8 mouse cellular contexts compared by ENCODE assay signal in the genomic region with DNA sequence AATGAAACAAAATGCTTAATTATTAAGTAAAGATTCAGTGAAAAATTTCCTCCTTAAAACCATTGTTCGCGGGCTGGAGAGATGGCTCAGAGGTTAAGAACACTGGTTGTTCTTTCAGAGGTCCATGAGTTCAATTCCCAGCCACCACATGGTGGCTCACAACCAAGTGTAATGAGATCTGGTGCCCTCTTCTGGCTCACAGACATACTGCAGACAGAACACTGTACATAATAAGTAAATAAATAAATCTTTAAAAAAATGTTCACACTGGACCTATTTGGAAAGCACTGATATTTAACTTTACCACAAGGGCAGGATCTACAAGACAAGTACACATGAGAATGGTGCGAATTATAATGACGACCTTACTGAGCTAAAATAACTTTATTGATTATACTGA. TPM values are rescaled to one million over a fixed set of nuclear protein-coding genes. Genes with fewer than 3 reads are reported as not detected.
A peak's percentile ranks its signal among the peaks of the same experiment; 100 is the strongest.
DNase-seq lines count a peak whose midpoint lies in the region; ATAC-seq and TF ChIP-seq lines count a peak whose summit lies in the region.

No protein-coding gene starts in this region.

- H3K36me3 ChIP-seq in heart, embryonic 13.5 days, result 0 out of 2 replicates have a peak, but pooled peaks cover 3% of the 10 kb centered on the region
- no peaks in the 10 kb centered on the region for H3K36me3 ChIP-seq in limb, embryonic 11.5 days (ENCODE audit: control insufficient read depth, insufficient read depth, low read length)
- H3K36me3 ChIP-seq in midbrain, postnatal 0 days (ENCODE audit: insufficient read depth, low read length), result no peaks in the 10 kb centered on the region

- 38% methylated on average over 4 of the region's 4 CpGs for WGBS in heart, embryonic 13.5 days
- 44% methylated on average over 4 of the region's 4 CpGs for WGBS in limb, embryonic 11.5 days
- 42% methylated on average over 4 of the region's 4 CpGs for WGBS in midbrain, postnatal 0 days

- peak; percentile 81 for TF ChIP-seq CTCF in midbrain, postnatal 0 days (IDR thresholded peaks at IDR 0.05)

- no peak overlapping the region for H3K9ac ChIP-seq in heart, embryonic 13.5 days
- H3K9ac ChIP-seq in limb, embryonic 11.5 days (ENCODE audit: low read length), result no peak overlapping the region
- no peak overlapping the region for H3K9ac ChIP-seq in midbrain, postnatal 0 days (replicated peaks; ENCODE audit: low read length, poor library complexity, severe bottlenecking)

- H3K9me3 ChIP-seq in heart, embryonic 13.5 days, result no peaks in the 10 kb centered on the region
- no peaks in the 10 kb centered on the region for H3K9me3 ChIP-seq in limb, embryonic 11.5 days (ENCODE audit: control insufficient read depth, low read length)
- no peaks in the 10 kb centered on the region for H3K9me3 ChIP-seq in midbrain, postnatal 0 days (ENCODE audit: low read length)

- no peak overlapping the region for H3K27ac ChIP-seq in heart, embryonic 13.5 days (replicated peaks)
- H3K27ac ChIP-seq in limb, embryonic 11.5 days (replicated peaks; ENCODE audit: low read depth, low read length), result no peak overlapping the region
- H3K27ac ChIP-seq in midbrain, postnatal 0 days (ENCODE audit: low read depth, low read length), result no peak overlapping the region

- H3K4me3 ChIP-seq in heart, embryonic 13.5 days, result peak overlapping the region; percentile 100
- no peak overlapping the region for H3K4me3 ChIP-seq in limb, embryonic 11.5 days (ENCODE audit: low read depth, low read length)
- H3K4me3 ChIP-seq in midbrain, postnatal 0 days (ENCODE audit: low read depth, low read length), result peak overlapping the region; percentile 94

- peak; percentile 47 to 55 for DNase-seq in right cerebral cortex, postnatal 10 days (ENCODE audit: low spot score in 2 of 2)
- no peak for DNase-seq in right cerebral cortex, postnatal 36 days (ENCODE audit: low spot score in 2 of 2)
- DNase-seq in brain, adult 2 months (ENCODE audit: low read depth, low spot score), result peak; percentile 50
- peak; percentile 57 for DNase-seq in limb, embryonic 11.5 days (ENCODE audit: low spot score)
- DNase-seq in midbrain, postnatal 0 days (ENCODE audit: low spot score), result peak; percentile 32
- no peak for DNase-seq in layer of hippocampus, adult 9-10 months (ENCODE audit: low spot score)
- no peak for DNase-seq in adrenal gland, adult 18-20 months (ENCODE audit: low spot score in 2 of 2)

- ATAC-seq in heart, embryonic 13.5 days (ENCODE audit: extremely low read depth, insufficient number of reproducible peaks, low FRiP score, low TSS enrichment), result no peak
- ATAC-seq in limb, embryonic 11.5 days (ENCODE audit: insufficient number of reproducible peaks, low FRiP score, low TSS enrichment, low read depth), result no peak
- ATAC-seq in midbrain, postnatal 0 days (ENCODE audit: low FRiP score), result no peak

- H3K4me1 ChIP-seq in heart, embryonic 13.5 days, result peaks cover 27% of the 10 kb centered on the region
- no peaks in the 10 kb centered on the region for H3K4me1 ChIP-seq in limb, embryonic 11.5 days (ENCODE audit: control insufficient read depth, insufficient read depth, low read length)
- peaks cover 11% of the 10 kb centered on the region for H3K4me1 ChIP-seq in midbrain, postnatal 0 days (ENCODE audit: insufficient read depth, low read length)

- H3K4me2 ChIP-seq in heart, embryonic 13.5 days, result peak overlapping the region; percentile 81
- no peak overlapping the region; the same call in 1 of the 2 replicates for H3K4me2 ChIP-seq in limb, embryonic 11.5 days (ENCODE audit: low read depth, severe bottlenecking)
- H3K4me2 ChIP-seq in midbrain, postnatal 0 days (ENCODE audit: low read depth, low read length, poor library complexity, severe bottlenecking), result peak overlapping the region; percentile 75

- H3K27me3 ChIP-seq in heart, embryonic 13.5 days (replicated peaks), result no peaks in the 10 kb centered on the region
- H3K27me3 ChIP-seq in limb, embryonic 11.5 days (ENCODE audit: control insufficient read depth, insufficient read depth, low read length), result no peaks in the 10 kb centered on the region
- H3K27me3 ChIP-seq in midbrain, postnatal 0 days (ENCODE audit: insufficient read depth, low read length), result no peaks in the 10 kb centered on the region

RNA-seq across cellular contexts. Expression of a gene that starts 0.7 kb away (rescaled TPM):
- 250 and 271 TPM in 2 replicates for polyA plus RNA-seq in heart, embryonic 13.5 days (2015; fragmentation: Nextera tagmentation; extraction: Ambion mirVana)
- polyA plus RNA-seq in limb, embryonic 11.5 days (2014; fragmentation: Nextera tagmentation; extraction: Ambion mirVana), result 175 and 176 TPM in 2 replicates
- 38.2 and 39.1 TPM in 2 replicates for total RNA-seq in midbrain, postnatal 0 days (2014; rRNA removed)
- 123 and 129 TPM in 2 replicates for polyA plus RNA-seq in midbrain, postnatal 0 days (2015; fragmentation: Nextera tagmentation; extraction: Ambion mirVana)
- total RNA-seq in adrenal gland, adult 18-20 months (2021), result 100 to 1,000 TPM; 332 to 566 TPM

RNA-seq across cellular contexts. Expression of a gene that starts 26.0 kb away (rescaled TPM):
- polyA plus RNA-seq in heart, embryonic 13.5 days (2015; fragmentation: Nextera tagmentation; extraction: Ambion mirVana), result 0.08 TPM in 2 replicates
- polyA plus RNA-seq in limb, embryonic 11.5 days (2014; fragmentation: Nextera tagmentation; extraction: Ambion mirVana), result 0.01 TPM in 2 replicates
- 2.0 and 2.2 TPM in 2 replicates for total RNA-seq in midbrain, postnatal 0 days (2014; rRNA removed)
- 0.18 and 0.22 TPM in 2 replicates for polyA plus RNA-seq in midbrain, postnatal 0 days (2015; fragmentation: Nextera tagmentation; extraction: Ambion mirVana)
- under 1 TPM in 1 of 2 experiments, not detected in 1; 0.03 TPM for total RNA-seq in adrenal gland, adult 18-20 months (2021)

Comparison
In these comparisons a context has a peak if more than half of its experiments do, and no peak if none do; other contexts are left out.
1. DNase-seq: peak in right cerebral cortex, postnatal 10 days (2 of 2), brain, adult 2 months (single experiment), limb, embryonic 11.5 days (single experiment) and midbrain, postnatal 0 days (single experiment); none in right cerebral cortex, postnatal 36 days (0 of 2), layer of hippocampus, adult 9-10 months (single experiment) and adrenal gland, adult 18-20 months (0 of 2).